Mouse (Mus musculus) CH12.LX (cell line): Measurements from ENCODE around the gene Lpcat2b.

Experiments used
- CHD2 ChIP-seq: IDR thresholded peaks from 2 replicates; pipeline ENCODE4 v1.6.1; 2011; ENCODE audit warnings: low read length, improper control_type of control experiment
- CTCF ChIP-seq, 2 experiments: IDR thresholded peaks in 1 of 2; conservative IDR thresholded peaks in 1 of 2; 2 replicates each; pipeline ENCODE4 v1.5.1; 2011 to 2012; ENCODE audit warnings: low read depth in 2 of 2, low read length in 2 of 2, improper control_type of control experiment in 1 of 2, inconsistent platforms in 1 of 2, mild to moderate bottlenecking in 1 of 2, moderate library complexity in 1 of 2
- E2F4 ChIP-seq: IDR thresholded peaks from 2 replicates; pipeline ENCODE4 v1.6.1; 2011; ENCODE audit warnings: low read depth, low read length, improper control_type of control experiment; ENCODE audit not compliant: insufficient replicate concordance
- JUN ChIP-seq: IDR thresholded peaks from 2 replicates; pipeline ENCODE4 v1.6.1; 2011; ENCODE audit warnings: low read depth, mild to moderate bottlenecking, low read length, improper control_type of control experiment, moderate library complexity; ENCODE audit not compliant: insufficient read depth
- KAT2A ChIP-seq: IDR thresholded peaks from 2 replicates; pipeline ENCODE4 v1.6.1; 2012; ENCODE audit warnings: low read length, improper control_type of control experiment, inconsistent platforms; ENCODE audit not compliant: insufficient replicate concordance
- NRF1 ChIP-seq: IDR thresholded peaks from 2 replicates; pipeline ENCODE4 v1.6.1; 2014; ENCODE audit warnings: low read depth, mild to moderate bottlenecking, inconsistent platforms, low read length, improper control_type of control experiment, moderate library complexity
- POLR2A ChIP-seq: IDR thresholded peaks from 2 replicates; pipeline ENCODE4 v1.6.1; 2011; ENCODE audit warnings: low read depth, mild to moderate bottlenecking, improper control_type of control experiment, low read length
- RAD21 ChIP-seq: IDR thresholded peaks from 2 replicates; pipeline ENCODE4 v1.6.1; 2011; ENCODE audit warnings: low read depth, mild to moderate bottlenecking, low read length, improper control_type of control experiment, moderate library complexity
- ZC3H11A ChIP-seq: IDR thresholded peaks from 2 replicates; pipeline ENCODE4 v1.6.1; 2012; ENCODE audit warnings: low read depth, mild to moderate bottlenecking, inconsistent platforms, low read length, improper control_type of control experiment

GRCm38 (mm10) chr5:107403011-107403946 lies 28.1 kb upstream of the Lpcat2b start:
- no peak for TF ChIP-seq CHD2
- no peak for TF ChIP-seq CTCF (conservative IDR thresholded peaks at IDR 0.05 in 1 of 2, IDR thresholded peaks at IDR 0.05 in 1 of 2; ENCODE audit: low read depth in 2 of 2, low read length in 2 of 2)
- no peak for TF ChIP-seq E2F4
- TF ChIP-seq RAD21 = no peak
- TF ChIP-seq NRF1 = no peak
- no peak for TF ChIP-seq JUN
- no peak for TF ChIP-seq ZC3H11A
- TF ChIP-seq KAT2A = no peak
- no peak for TF ChIP-seq POLR2A
